Mouse (Mus musculus) embryonic facial prominence, embryonic 15.5 days (tissue): ENCODE measurements at regions not wholly inside any gene's neighbourhood (a gene's known extent, or its start where the extent isn't known, plus 50 kb on each side); places are given as distances from the start of the nearest gene placed in this dataset.

Source experiments
- ATAC-seq: fragments of 200-750 bp; cut with Nextera tagmentation; 2 replicates; pipeline ENCODE4 v1.8.0; 2017; ENCODE audit warnings: low read depth, moderate TSS enrichment; ENCODE audit not compliant: insufficient number of reproducible peaks, low FRiP score, low TSS enrichment
- H3K27ac ChIP-seq: fragments of 300-500 bp; sonication (generic); replicated peaks from 2 replicates; pipeline ENCODE4 v1.5.1; 2015; ENCODE audit warnings: mild to moderate bottlenecking, inconsistent platforms
- H3K27me3 ChIP-seq: fragments of 300-500 bp; sonication (generic); 2 replicates; pipeline ENCODE4 v1.6.1; 2015; ENCODE audit warnings: inconsistent platforms
- H3K36me3 ChIP-seq: fragments of 300-500 bp; sonication (generic); 2 replicates; pipeline ENCODE4 v1.6.1; 2015; ENCODE audit warnings: mild to moderate bottlenecking, inconsistent platforms
- H3K4me1 ChIP-seq: fragments of 300-500 bp; sonication (generic); 2 replicates; pipeline ENCODE4 v1.6.1; 2015; ENCODE audit warnings: inconsistent platforms
- H3K4me2 ChIP-seq: fragments of 300-500 bp; sonication (generic); replicated peaks from 2 replicates; pipeline ENCODE4 v1.6.1; 2015; ENCODE audit warnings: mild to moderate bottlenecking, inconsistent platforms
- H3K4me3 ChIP-seq: fragments of 300-500 bp; sonication (generic); replicated peaks from 2 replicates; pipeline ENCODE4 v1.5.1; 2015; ENCODE audit warnings: mild to moderate bottlenecking, inconsistent platforms
- H3K9ac ChIP-seq: fragments of 300-500 bp; sonication (generic); 2 replicates; pipeline ENCODE4 v1.6.1; 2015; ENCODE audit warnings: inconsistent platforms
- H3K9me3 ChIP-seq: fragments of 300-500 bp; sonication (generic); replicated peaks from 2 replicates; pipeline ENCODE4 v1.6.1; 2016; ENCODE audit warnings: inconsistent platforms
- WGBS: fragments of 180-500 bp; shearing (Covaris S2); methylation state at CpG from one replicate; pipeline ENCODE4 v1.1.7; 2015; 5-methylcytosine and 5-hydroxymethylcytosine counted together

DNA sequence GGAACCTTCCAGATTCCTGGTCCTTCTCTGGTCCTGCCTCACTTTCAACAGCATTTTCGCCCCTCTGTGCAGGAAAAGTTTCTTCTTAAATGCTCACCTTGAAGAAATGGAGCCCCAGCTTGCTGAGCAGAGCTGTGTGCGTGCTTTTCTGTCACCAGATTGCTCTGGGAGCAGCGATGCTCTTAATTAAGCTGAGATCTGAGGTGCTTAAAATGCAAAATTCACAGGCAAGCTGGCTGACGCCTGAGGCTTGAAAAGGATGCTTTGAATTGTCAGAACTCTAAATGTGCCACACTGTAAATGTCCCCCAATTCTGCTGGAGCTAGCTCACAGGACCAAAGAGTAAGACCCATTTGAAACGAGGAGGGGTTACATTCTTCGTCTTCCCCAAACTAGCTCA is 73.6 kb upstream of the Gm11042 start:
- ATAC-seq, result no peak
- Histone ChIP-seq H3K4me2 (no peak overlapping the region), H3K9me3 (no peaks in the 10 kb centered on the region), H3K4me3 (no peak overlapping the region), H3K4me1 (no peaks in the 10 kb centered on the region), H3K36me3 (no peaks in the 10 kb centered on the region), H3K27ac (no peak overlapping the region), H3K9ac (no peak overlapping the region), H3K27me3 (no peaks in the 10 kb centered on the region)
- WGBS, result 60% methylated on average over 6 of the region's 6 CpGs
